Mouse (Mus musculus) T-helper 2 cell (primary cell): ENCODE results near the gene Trp63.

ENCODE experiments used
- in situ Hi-C: fragments of 300-600 bp; cut with MboI, MseI; formaldehyde crosslinking; loops from one replicate; pipeline ENCODE4 v1.15.1; 2025; ENCODE audit warnings: high pct_unique_total_duplicates

Gene Trp63

GRCm38 (mm10) chr16:25779964-25780363 lies 96.4 kb downstream of the Trp63 start:
- in situ Hi-C loops, result no loop called here

- in situ Hi-C loops, result no loop called here
Measured at GRCm38 (mm10) chr16:25784246-25784645, 100.7 kb downstream of the Trp63 start.

DNA sequence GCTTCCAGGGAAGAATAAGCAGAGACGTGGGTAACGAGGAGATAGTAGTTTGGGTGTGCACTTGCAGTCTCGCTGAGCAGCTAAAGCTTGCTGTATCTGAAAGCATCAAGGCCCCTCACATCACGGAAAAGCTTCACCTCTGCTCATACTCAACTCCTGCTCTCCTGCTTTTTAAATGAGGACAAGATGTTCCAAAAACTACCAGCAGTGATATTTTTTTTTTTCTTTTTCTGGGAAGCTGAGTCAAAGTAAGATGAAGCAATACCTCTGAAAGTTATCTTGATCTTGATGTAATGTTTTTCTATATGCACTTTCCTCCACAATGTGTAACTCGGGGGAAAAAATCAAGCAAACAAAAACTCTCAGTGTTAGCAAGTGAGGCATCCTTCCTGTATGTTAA lies 102.9 kb downstream of the Trp63 start:
- in situ Hi-C loops, result no loop called here

- in situ Hi-C loops, result no loop called here
Measured at GRCm38 (mm10) chr16:25792640-25793266, 109.2 kb downstream of the Trp63 start.

DNA sequence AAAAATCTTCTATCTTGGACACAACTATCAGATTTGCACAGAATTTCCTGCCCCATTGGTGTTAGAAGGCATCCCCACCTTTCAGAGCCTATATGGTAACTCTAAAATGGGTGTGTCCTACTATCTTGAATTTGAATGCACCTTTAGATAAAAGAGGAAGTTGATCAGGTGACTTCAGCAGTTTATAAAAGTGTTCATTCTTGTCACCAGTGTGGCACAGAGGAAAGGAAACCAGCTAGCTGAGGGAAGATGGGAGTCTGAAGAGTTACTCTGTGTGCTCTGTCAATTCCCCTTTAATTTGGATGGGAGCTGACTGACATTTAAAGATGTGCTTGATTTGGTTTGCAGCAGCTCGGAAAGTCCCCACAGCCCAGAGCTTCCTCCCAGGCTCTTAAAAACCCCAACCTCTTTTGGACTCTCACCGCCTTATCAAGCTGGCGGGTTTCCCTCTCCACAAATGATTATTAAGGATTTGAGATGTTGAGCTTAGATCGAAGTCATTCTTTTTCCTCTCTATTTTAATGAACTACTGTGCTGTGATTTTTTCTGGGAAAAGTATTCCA lies 114.2 kb downstream of the Trp63 start:
- in situ Hi-C loops, result no loop called here

- in situ Hi-C loops, result no loop called here
Measured at GRCm38 (mm10) chr16:25799618-25800017, 116.1 kb downstream of the Trp63 start.

- in situ Hi-C loops, result no loop called here
Measured at GRCm38 (mm10) chr16:25804955-25805354, 121.4 kb downstream of the Trp63 start.

- in situ Hi-C loops, result no loop called here
Measured at GRCm38 (mm10) chr16:25807116-25807515, 123.6 kb downstream of the Trp63 start.

GRCm38 (mm10) chr16:25817753-25818624 lies 134.4 kb downstream of the Trp63 start:
- in situ Hi-C loops, result no loop called here

GRCm38 (mm10) chr16:25826016-25826415 lies 142.5 kb downstream of the Trp63 start:
- in situ Hi-C loops, result no loop called here

GRCm38 (mm10) chr16:25832576-25832975 lies 149.0 kb downstream of the Trp63 start:
- in situ Hi-C loops, result no loop called here

DNA sequence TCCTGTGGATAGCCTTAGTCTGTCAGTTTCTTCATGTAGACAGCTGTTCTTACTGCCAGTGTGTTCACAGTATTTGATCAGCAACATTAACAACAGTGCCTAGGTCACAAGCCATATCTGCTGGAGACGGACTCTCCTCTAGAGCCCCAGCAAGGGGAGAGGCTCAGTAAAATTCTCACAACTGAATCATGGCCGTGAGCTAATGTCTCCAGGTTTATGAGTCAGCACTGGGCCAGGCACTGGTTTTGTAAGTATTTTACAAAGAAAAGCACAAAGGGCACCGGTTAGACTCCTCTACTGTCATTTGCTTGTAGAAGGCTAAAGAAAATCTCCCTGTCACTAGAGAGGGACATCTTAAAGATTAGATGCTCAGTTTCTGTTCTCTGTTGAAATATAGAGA lies 151.7 kb downstream of the Trp63 start:
- in situ Hi-C loops, result no loop called here

DNA sequence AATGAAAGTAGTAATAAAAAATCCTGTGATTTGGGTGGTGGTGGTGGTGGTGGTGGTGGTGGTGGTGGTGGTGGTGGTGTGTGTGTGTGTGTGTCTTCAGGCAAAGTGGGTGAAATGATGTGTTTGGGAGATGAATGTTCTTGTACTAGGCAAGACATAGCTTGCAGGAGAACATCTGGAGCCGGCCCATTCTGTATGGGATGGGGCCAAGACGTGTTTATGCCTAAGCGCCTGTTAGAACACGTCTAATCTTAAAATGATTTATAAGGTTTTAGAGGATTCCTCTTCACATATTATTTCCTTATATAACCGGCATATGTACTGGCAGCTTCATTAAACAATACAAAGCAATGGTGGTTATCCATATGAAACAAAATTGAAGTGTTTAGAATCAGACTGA lies 152.2 kb downstream of the Trp63 start:
- in situ Hi-C loops, result no loop called here

- in situ Hi-C loops, result no loop called here
Measured at GRCm38 (mm10) chr16:25842996-25843395, 159.4 kb downstream of the Trp63 start.

- in situ Hi-C loops, result no loop called here
Measured at GRCm38 (mm10) chr16:25843625-25844024, 160.1 kb downstream of the Trp63 start.

- in situ Hi-C loops, result no loop called here
Measured at GRCm38 (mm10) chr16:25846611-25847010, 163.0 kb downstream of the Trp63 start.

- in situ Hi-C loops, result no loop called here
Measured at GRCm38 (mm10) chr16:25848474-25848873, 164.9 kb downstream of the Trp63 start.

DNA sequence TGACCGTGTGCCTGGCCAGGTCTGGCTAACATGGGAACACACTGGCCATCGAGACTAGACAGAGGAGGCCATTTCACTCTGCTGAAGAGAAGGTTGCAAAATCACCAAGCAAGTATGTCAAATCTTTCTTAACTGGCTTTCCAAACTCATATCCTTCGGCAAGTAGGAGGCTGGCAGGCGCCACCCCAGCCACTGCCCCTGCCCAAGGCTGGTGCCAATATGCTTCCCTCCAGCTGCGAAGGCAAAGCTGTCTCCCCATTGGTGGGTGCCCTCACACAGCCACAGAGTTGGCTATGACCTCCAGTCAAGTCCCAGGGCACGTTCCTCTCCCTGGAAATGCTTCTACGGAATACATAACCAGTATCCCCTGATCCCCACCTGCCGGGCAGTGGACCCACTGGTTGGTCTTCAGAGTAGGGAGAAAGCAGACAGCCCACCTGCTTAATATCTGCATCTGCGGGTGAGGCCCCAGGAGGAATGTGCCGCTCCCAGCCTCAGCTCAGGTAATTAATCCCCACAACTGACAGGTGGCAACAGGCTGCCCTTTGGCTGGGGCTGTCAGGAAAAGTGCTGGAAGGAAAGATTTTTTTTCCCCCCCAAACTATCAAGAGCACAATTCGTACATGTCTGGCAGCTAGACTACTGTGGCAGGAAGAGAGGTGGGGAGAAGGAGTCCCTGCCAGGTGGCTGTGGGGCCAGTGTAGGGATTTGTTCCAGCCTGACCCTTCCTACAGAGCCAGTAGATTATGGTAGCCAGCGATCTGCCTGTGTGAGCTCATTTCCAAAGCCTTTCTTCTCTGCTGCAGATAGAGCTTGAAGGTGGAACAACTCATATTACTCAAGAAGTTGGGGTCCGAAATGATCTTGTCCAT lies 166.3 kb downstream of the Trp63 start:
- in situ Hi-C loops, result no loop called here

GRCm38 (mm10) chr16:25860731-25861505 lies 177.4 kb downstream of the Trp63 start:
- in situ Hi-C loops, result no loop called here

DNA sequence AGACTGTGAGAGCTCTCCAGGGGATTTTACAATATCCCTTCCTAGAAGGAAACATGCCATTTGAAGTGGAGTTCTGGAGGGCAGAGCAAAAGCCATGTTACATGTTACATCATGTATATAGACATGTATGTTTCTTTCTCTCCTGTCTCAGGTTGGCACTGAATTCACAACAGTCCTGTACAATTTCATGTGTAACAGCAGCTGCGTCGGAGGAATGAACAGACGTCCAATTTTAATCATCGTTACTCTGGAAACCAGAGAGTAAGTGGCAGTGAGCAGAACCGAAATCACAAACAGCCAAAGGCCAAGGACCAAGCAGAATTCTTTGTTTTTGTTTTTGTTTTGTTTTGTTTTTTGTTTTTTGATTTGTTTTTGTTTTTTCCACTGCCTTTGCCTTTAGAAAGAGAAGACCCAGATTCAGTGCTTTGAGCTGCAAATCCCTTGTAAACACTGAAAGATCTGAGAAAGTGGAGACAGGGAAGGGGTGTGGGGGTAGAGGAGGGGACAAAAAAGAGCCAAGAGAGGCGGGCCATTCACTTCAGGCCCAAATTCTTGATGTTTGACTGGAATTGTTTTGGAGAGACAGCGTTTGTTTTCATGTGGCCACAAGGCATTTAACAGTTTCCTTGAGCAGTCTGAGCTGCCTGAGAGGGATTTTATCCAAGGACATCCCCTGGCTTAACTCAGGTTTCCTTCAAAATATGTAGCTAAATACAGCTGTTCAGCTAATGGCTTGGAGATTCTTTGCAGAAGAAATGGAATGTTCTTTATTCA lies 181.7 kb downstream of the Trp63 start:
- in situ Hi-C loops, result no loop called here
